Mouse (Mus musculus) MEL (cell line): ENCODE data around the gene Arhgef3. TPM values are rescaled to one million over a fixed set of nuclear protein-coding genes. Genes with fewer than 3 reads are reported as not detected.

Source experiments
- DNase-seq: peaks from one replicate; pipeline ENCODE4 v3.0.0; 2011; ENCODE audit warnings: low read depth, low spot score
- H3K27ac ChIP-seq: 2 replicates; pipeline ENCODE4 v1.5.1; 2012; ENCODE audit warnings: low read depth, mild to moderate bottlenecking, control low read depth, low read length, moderate library complexity; ENCODE audit not compliant: control insufficient read depth
- H3K27me3 ChIP-seq, 2 experiments: fragments of 150-350 bp in 1 of 2; sonication (generic) in 1 of 2; 2 replicates each; pipeline ENCODE4 v1.6.1; 2012; ENCODE audit warnings: low read length in 2 of 2, mild to moderate bottlenecking in 2 of 2, improper control_type of control experiment in 1 of 2, moderate library complexity in 1 of 2; ENCODE audit not compliant: insufficient read depth in 2 of 2, control insufficient read depth in 1 of 2
- H3K36me3 ChIP-seq, 2 experiments: 2 replicates each; pipeline ENCODE4 v1.6.1; 2012 to 2014; ENCODE audit warnings: low read length in 2 of 2, improper control_type of control experiment in 1 of 2, inconsistent platforms in 1 of 2, mild to moderate bottlenecking in 1 of 2; ENCODE audit not compliant: insufficient read depth in 2 of 2, control insufficient read depth in 1 of 2
- H3K4me1 ChIP-seq, 2 experiments: fragments of 150-350 bp in 1 of 2; sonication (generic) in 1 of 2; 2 replicates each; pipeline ENCODE4 v1.6.1; 2012; ENCODE audit warnings: low read length in 2 of 2, improper control_type of control experiment in 1 of 2, mild to moderate bottlenecking in 1 of 2; ENCODE audit not compliant: insufficient read depth in 2 of 2, control insufficient read depth in 1 of 2
- H3K4me3 ChIP-seq, 2 experiments: fragments of 150-350 bp in 1 of 2; sonication (generic) in 1 of 2; 2 replicates each; pipeline ENCODE4 v1.5.1; 2012; ENCODE audit warnings: low read depth in 2 of 2, low read length in 2 of 2, mild to moderate bottlenecking in 2 of 2, moderate library complexity in 2 of 2, control low read depth in 1 of 2, improper control_type of control experiment in 1 of 2; ENCODE audit not compliant: control insufficient read depth in 1 of 2, insufficient read depth in 1 of 2
- H3K79me2 ChIP-seq: 2 replicates; pipeline ENCODE4 v1.6.1; 2012; ENCODE audit warnings: mild to moderate bottlenecking, low read length, moderate library complexity; ENCODE audit not compliant: control insufficient read depth, poor library complexity, insufficient read depth
- H3K9ac ChIP-seq: 2 replicates; pipeline ENCODE4 v1.6.1; 2012; ENCODE audit warnings: low read depth, mild to moderate bottlenecking, control low read depth, low read length, moderate library complexity; ENCODE audit not compliant: control insufficient read depth, poor library complexity, severe bottlenecking
- H3K9me3 ChIP-seq: fragments of 150-350 bp; sonication (generic); replicated peaks from 2 replicates; pipeline ENCODE4 v1.6.1; 2012; ENCODE audit warnings: mild to moderate bottlenecking, low read length, improper control_type of control experiment, moderate library complexity; ENCODE audit not compliant: insufficient read depth
- BHLHE40 ChIP-seq: IDR thresholded peaks from 2 replicates; pipeline ENCODE4 v1.6.1; 2012; ENCODE audit warnings: low read depth, mild to moderate bottlenecking, inconsistent platforms, low read length, improper control_type of control experiment, borderline replicate concordance
- E2F4 ChIP-seq: IDR thresholded peaks from 2 replicates; pipeline ENCODE4 v1.6.1; 2011; ENCODE audit warnings: low read depth, low read length, improper control_type of control experiment, borderline replicate concordance
- ELF1 ChIP-seq: IDR thresholded peaks from 2 replicates; pipeline ENCODE4 v1.6.1; 2014; ENCODE audit warnings: low read depth, mild to moderate bottlenecking, inconsistent platforms, low read length, improper control_type of control experiment, moderate library complexity
- EP300 ChIP-seq, 2 experiments: IDR thresholded peaks; 2 replicates each; pipeline ENCODE4 v1.6.1; 2011; ENCODE audit warnings: improper control_type of control experiment in 2 of 2, low read length in 2 of 2, low read depth in 1 of 2, mild to moderate bottlenecking in 1 of 2
- ETS1 ChIP-seq: IDR thresholded peaks from 2 replicates; pipeline ENCODE4 v1.6.1; 2012; ENCODE audit warnings: low read depth, mild to moderate bottlenecking, inconsistent platforms, low read length, improper control_type of control experiment, moderate library complexity
- GABPA ChIP-seq: IDR thresholded peaks from 2 replicates; pipeline ENCODE4 v1.6.1; 2012; ENCODE audit warnings: low read depth, mild to moderate bottlenecking, inconsistent platforms, low read length, improper control_type of control experiment, moderate library complexity
- GATA1 ChIP-seq: IDR thresholded peaks from 2 replicates; pipeline ENCODE4 v1.6.1; 2011; ENCODE audit warnings: low read depth, low read length, improper control_type of control experiment
- HCFC1 ChIP-seq: IDR thresholded peaks from 2 replicates; pipeline ENCODE4 v1.6.1; 2012; ENCODE audit warnings: low read depth, mild to moderate bottlenecking, inconsistent platforms, low read length, improper control_type of control experiment, moderate library complexity
- JUND ChIP-seq: IDR thresholded peaks from 2 replicates; pipeline ENCODE4 v1.6.1; 2011; ENCODE audit warnings: low read depth, mild to moderate bottlenecking, improper control_type of control experiment, low read length
- MAFK ChIP-seq: IDR thresholded peaks from 2 replicates; pipeline ENCODE4 v1.6.1; 2011; ENCODE audit warnings: low read depth, mild to moderate bottlenecking, low read length, improper control_type of control experiment, borderline replicate concordance
- MEF2A ChIP-seq: IDR thresholded peaks from 2 replicates; pipeline ENCODE4 v1.6.1; 2014; ENCODE audit warnings: low read depth, mild to moderate bottlenecking, inconsistent platforms, low read length, improper control_type of control experiment; ENCODE audit not compliant: poor library complexity, insufficient replicate concordance, severe bottlenecking; ENCODE audit errors: extremely low read depth
- MXI1 ChIP-seq: IDR thresholded peaks from 2 replicates; pipeline ENCODE4 v1.6.1; 2011; ENCODE audit warnings: mild to moderate bottlenecking, low read depth, low read length, improper control_type of control experiment
- MYC ChIP-seq: IDR thresholded peaks from 2 replicates; pipeline ENCODE4 v1.6.1; 2011; ENCODE audit warnings: low read depth, mild to moderate bottlenecking, low read length, improper control_type of control experiment, moderate library complexity
- NELFE ChIP-seq: IDR thresholded peaks from 2 replicates; pipeline ENCODE4 v1.6.1; 2011; ENCODE audit warnings: low read depth, low read length, improper control_type of control experiment
- NRF1 ChIP-seq: IDR thresholded peaks from 2 replicates; pipeline ENCODE4 v1.6.1; 2014; ENCODE audit warnings: low read depth, mild to moderate bottlenecking, inconsistent platforms, low read length, improper control_type of control experiment, moderate library complexity; ENCODE audit not compliant: poor library complexity, insufficient read depth, severe bottlenecking
- POLR2A ChIP-seq, 2 experiments: IDR thresholded peaks; 2 replicates each; pipeline ENCODE4 v1.6.1; 2011 to 2012; ENCODE audit warnings: low read length in 2 of 2, mild to moderate bottlenecking in 2 of 2, control low read depth in 1 of 2, improper control_type of control experiment in 1 of 2, low read depth in 1 of 2, moderate library complexity in 1 of 2; ENCODE audit not compliant: control insufficient read depth in 1 of 2, insufficient read depth in 1 of 2, poor library complexity in 1 of 2
- POLR2AphosphoS5 ChIP-seq: IDR thresholded peaks from 2 replicates; pipeline ENCODE4 v1.6.1; 2012; ENCODE audit warnings: low read depth, borderline replicate concordance, mild to moderate bottlenecking, inconsistent platforms, low read length, moderate library complexity, mixed read lengths
- RCOR1 ChIP-seq: IDR thresholded peaks from 2 replicates; pipeline ENCODE4 v1.6.1; 2012; ENCODE audit warnings: low read depth, mild to moderate bottlenecking, inconsistent platforms, low read length, improper control_type of control experiment
- SIN3A ChIP-seq: IDR thresholded peaks from 2 replicates; pipeline ENCODE4 v1.6.1; 2012; ENCODE audit warnings: low read length, improper control_type of control experiment, inconsistent platforms
- SMC3 ChIP-seq: IDR thresholded peaks from 2 replicates; pipeline ENCODE4 v1.6.1; 2011; ENCODE audit warnings: low read depth, low read length, improper control_type of control experiment
- TAL1 ChIP-seq: IDR thresholded peaks from 2 replicates; pipeline ENCODE4 v1.6.1; 2012; ENCODE audit warnings: mild to moderate bottlenecking, inconsistent platforms, low read length, moderate library complexity, mixed read lengths
- TBP ChIP-seq: IDR thresholded peaks from 2 replicates; pipeline ENCODE4 v1.8.0; 2011; ENCODE audit warnings: low read depth, low read length, improper control_type of control experiment
- TCF12 ChIP-seq: IDR thresholded peaks from 2 replicates; pipeline ENCODE4 v1.6.1; 2014; ENCODE audit warnings: low read depth, mild to moderate bottlenecking, inconsistent platforms, low read length, improper control_type of control experiment, moderate library complexity
- UBTF ChIP-seq: IDR thresholded peaks from 2 replicates; pipeline ENCODE4 v1.6.1; 2012; ENCODE audit warnings: low read depth, mild to moderate bottlenecking, inconsistent platforms, low read length, improper control_type of control experiment, moderate library complexity, borderline replicate concordance; ENCODE audit not compliant: insufficient read depth
- ZKSCAN1 ChIP-seq: IDR thresholded peaks from 2 replicates; pipeline ENCODE4 v1.6.1; 2012; ENCODE audit warnings: low read depth, mild to moderate bottlenecking, inconsistent platforms, low read length, improper control_type of control experiment, moderate library complexity
- ZNF384 ChIP-seq: IDR thresholded peaks from 2 replicates; pipeline ENCODE4 v1.6.1; 2012; ENCODE audit warnings: low read depth, mild to moderate bottlenecking, inconsistent platforms, low read length, improper control_type of control experiment
- polyA plus RNA-seq, 2 experiments: library from polyadenylated mRNA; stranded (reverse) in 1 of 2; unstranded in 1 of 2; fragments of >175 nt in 1 of 2; fragments of >200 nt in 1 of 2; gene quantifications; 2 replicates each; pipeline versions ENCODE4 v1.2.1 to v1.2.4; 2012; ENCODE audit warnings: low replicate concordance in 2 of 2, low read depth in 1 of 2; ENCODE audit not compliant: insufficient read length in 2 of 2, insufficient read depth in 1 of 2, missing spikeins in 1 of 2
- total RNA-seq: library from RNA; depleted of rRNA; stranded (reverse); fragments of 300-350 nt; gene quantifications from 2 replicates; pipeline ENCODE4 v1.2.3, GENCODE M21; 2012

The Arhgef3 gene
- total and polyA plus RNA-seq, 3 experiments = 2.1 to 2.7 TPM; not detected in 1

- Histone ChIP-seq H3K79me2 (no peaks in the 10 kb centered on the region), H3K4me3 (no peak overlapping the region), H3K4me1 (peaks cover 5 to 26% of the 10 kb centered on the region in 2 experiments; a peak in 3 of 4 replicates), H3K9me3 (no peaks in the 10 kb centered on the region), H3K27me3 (no peaks in the 10 kb centered on the region), H3K9ac (no peak overlapping the region), H3K27ac (peak overlapping the region; percentile 43; the same call in 1 of the 2 replicates), H3K36me3 (peaks cover 0 to 26% of the 10 kb centered on the region in 2 experiments; a peak in 2 of 4 replicates)
- peak; percentile 76 for DNase-seq
- TF ChIP-seq SIN3A (peak; percentile 42; the same call in 1 of the 2 replicates), TAL1 (peak; percentile 64), GATA1 (peak; percentile 92), ETS1 (peak; percentile 88), EP300 (IDR thresholded peaks at IDR 0.05; ENCODE audit: low read depth in 1 of 2, low read length in 2 of 2) (peak; percentile 88 to 90), ZNF384 (peak; percentile 97), TCF12 (peak; percentile 83), NRF1 (no peak), JUND (no peak), E2F4 (no peak), TBP (0 out of 2 replicates have a peak, but pooled peaks have one; percentile 15), RCOR1 (peak; percentile 82)
Measured at GRCm38 (mm10) chr14:27409662-27410061, 295.0 kb downstream of the Arhgef3 start.

- Histone ChIP-seq H3K27ac (peak overlapping the region; percentile 74), H3K9ac (peak overlapping the region; percentile 47), H3K9me3 (no peaks in the 10 kb centered on the region)
- TF ChIP-seq HCFC1 = 0 out of 2 replicates have a peak, but pooled peaks have one; percentile 21
- TF ChIP-seq ETS1 = peak; percentile 59; the same call in 1 of the 2 replicates
- TF ChIP-seq EP300 (IDR thresholded peaks at IDR 0.05; ENCODE audit: low read depth in 1 of 2, low read length in 2 of 2) = peak; percentile 32 to 65; a peak in 1 of 4 replicates
- TF ChIP-seq GATA1 = peak; percentile 82
- TF ChIP-seq TBP = peak; percentile 50; the same call in 1 of the 2 replicates
- TF ChIP-seq ZKSCAN1 = no peak
- TF ChIP-seq UBTF = no peak
- no peak for TF ChIP-seq MYC
- TF ChIP-seq MEF2A = no peak
- no peak for TF ChIP-seq BHLHE40
- peak in 1 of 2 experiments; percentile 48; a peak in 2 of 4 replicates for TF ChIP-seq POLR2A (IDR thresholded peaks at IDR 0.05; ENCODE audit: control insufficient read depth in 1 of 2, insufficient read depth in 1 of 2, low read depth in 1 of 2, low read length in 2 of 2, poor library complexity in 1 of 2)
- TF ChIP-seq NELFE = peak; percentile 32; the same call in 1 of the 2 replicates
- TF ChIP-seq ELF1 = peak; percentile 82
- TF ChIP-seq MAFK = no peak
- TF ChIP-seq POLR2AphosphoS5 = no peak
- TF ChIP-seq SMC3 = 0 out of 2 replicates have a peak, but pooled peaks have one; percentile 14
- no peak for TF ChIP-seq GABPA
- TF ChIP-seq SIN3A = peak; percentile 74
- TF ChIP-seq MXI1 = 0 out of 2 replicates have a peak, but pooled peaks have one; percentile 45
- TF ChIP-seq, all 39 proteins: peak for 11
- Histone ChIP-seq H3K27me3 (no peaks in the 10 kb centered on the region), H3K79me2 (no peaks in the 10 kb centered on the region), H3K4me1 (peaks cover 3 to 17% of the 10 kb centered on the region in 2 experiments; a peak in 3 of 4 replicates), H3K4me3 (peak overlapping the region; percentile 25 to 47), H3K36me3 (peaks cover 0 to 24% of the 10 kb centered on the region in 2 experiments; a peak in 2 of 4 replicates)
- DNase-seq = peak; percentile 83
Measured at GRCm38 (mm10) chr14:27411492-27411891, 296.8 kb downstream of the Arhgef3 start.
